ENCODE assay signal across 10 mouse cellular contexts in the genomic region with DNA sequence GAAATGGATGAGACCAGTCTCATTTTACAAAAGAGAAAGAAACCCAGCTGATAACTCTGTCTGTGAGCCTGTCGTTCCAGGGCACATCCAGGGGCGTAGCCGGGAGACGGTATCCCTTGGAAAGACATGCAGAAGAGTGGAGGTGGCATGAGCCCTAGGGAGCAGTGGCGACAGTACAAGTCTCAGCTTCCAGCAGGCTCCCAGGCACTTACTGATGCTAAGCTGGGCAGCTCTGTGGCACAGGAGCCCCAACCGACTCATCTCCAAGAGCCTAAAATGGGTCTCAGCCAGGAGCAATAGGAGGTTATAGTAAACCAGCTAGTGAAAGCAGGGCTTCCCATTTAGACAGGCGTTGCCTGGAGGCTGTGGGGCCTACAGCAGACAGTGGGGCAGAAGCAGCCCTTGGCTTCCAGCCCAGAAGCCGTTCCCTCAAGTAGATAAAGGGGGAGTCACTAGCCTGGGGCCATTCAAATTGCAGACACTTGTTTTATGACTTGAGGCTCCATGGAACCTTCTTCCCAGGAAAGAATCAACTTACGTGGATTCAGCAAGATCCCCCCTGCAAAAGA. TPM values are rescaled to one million over a fixed set of nuclear protein-coding genes. Genes with fewer than 3 reads are reported as not detected.
DNase-seq lines count a peak whose midpoint lies in the region; ATAC-seq and TF ChIP-seq lines count a peak whose summit lies in the region.
"Had no signal": no experiment of that assay in that cellular context is flagged by ENCODE, and none has a peak within 500 bp of the region (broad histone marks: within the 10 kb centered on the region; RNA-seq: fewer than 3 reads in every experiment).

No protein-coding gene starts in this region.

- H3K27me3 ChIP-seq in midbrain, embryonic 14.5 days (ENCODE audit: control insufficient read depth, insufficient read depth, low read length), result no peaks in the 10 kb centered on the region
- no peaks in the 10 kb centered on the region for H3K27me3 ChIP-seq in midbrain, embryonic 10.5 days (ENCODE audit: low read depth, poor library complexity, severe bottlenecking)
- no peaks in the 10 kb centered on the region for H3K27me3 ChIP-seq in midbrain, postnatal 0 days (ENCODE audit: insufficient read depth, low read length)

- H3K4me3 ChIP-seq in midbrain, embryonic 14.5 days (replicated peaks; ENCODE audit: low read depth, low read length), result no peak overlapping the region
- H3K4me3 ChIP-seq in midbrain, embryonic 10.5 days, result no peak overlapping the region
- H3K4me3 ChIP-seq in midbrain, postnatal 0 days (ENCODE audit: low read depth, low read length), result no peak overlapping the region

- no peaks in the 10 kb centered on the region for H3K9me3 ChIP-seq in midbrain, embryonic 14.5 days (ENCODE audit: control insufficient read depth, low read length)
- no peaks in the 10 kb centered on the region for H3K9me3 ChIP-seq in midbrain, embryonic 10.5 days (replicated peaks)
- no peaks in the 10 kb centered on the region for H3K9me3 ChIP-seq in midbrain, postnatal 0 days (ENCODE audit: low read length)

- H3K4me2 ChIP-seq in midbrain, embryonic 14.5 days (ENCODE audit: low read length), result no peak overlapping the region
- H3K4me2 ChIP-seq in midbrain, postnatal 0 days (ENCODE audit: low read depth, low read length, poor library complexity, severe bottlenecking), result no peak overlapping the region

- H3K27ac ChIP-seq in midbrain, embryonic 14.5 days (replicated peaks; ENCODE audit: low read depth, low read length), result 0 out of 2 replicates have a peak overlapping the region, but pooled peaks have one; percentile 20
- no peak overlapping the region for H3K27ac ChIP-seq in midbrain, embryonic 10.5 days (replicated peaks)
- H3K27ac ChIP-seq in midbrain, postnatal 0 days (ENCODE audit: low read depth, low read length), result no peak overlapping the region

- H3K4me1 ChIP-seq in midbrain, embryonic 14.5 days (ENCODE audit: control insufficient read depth, insufficient read depth, low read length), result no peaks in the 10 kb centered on the region
- peaks cover 10% of the 10 kb centered on the region for H3K4me1 ChIP-seq in midbrain, embryonic 10.5 days
- H3K4me1 ChIP-seq in midbrain, postnatal 0 days (ENCODE audit: insufficient read depth, low read length), result no peaks in the 10 kb centered on the region

- ATAC-seq in midbrain, embryonic 14.5 days (ENCODE audit: low FRiP score, low TSS enrichment), result peak; percentile 46; the same call in 1 of the 2 replicates
- peak; percentile 59; the same call in 1 of the 2 replicates for ATAC-seq in midbrain, postnatal 0 days (ENCODE audit: low FRiP score)

- no peak overlapping the region for H3K9ac ChIP-seq in midbrain, embryonic 14.5 days (replicated peaks; ENCODE audit: low read length)
- H3K9ac ChIP-seq in midbrain, postnatal 0 days (replicated peaks; ENCODE audit: low read length, poor library complexity, severe bottlenecking), result no peak overlapping the region

- WGBS in midbrain, embryonic 14.5 days, result 56% methylated on average over 9 of the region's 9 CpGs
- WGBS in midbrain, embryonic 10.5 days, result 78% methylated on average over 9 of the region's 9 CpGs
- WGBS in midbrain, postnatal 0 days, result 51% methylated on average over 9 of the region's 9 CpGs

- peaks cover 76% of the 10 kb centered on the region for H3K36me3 ChIP-seq in midbrain, embryonic 14.5 days (ENCODE audit: control insufficient read depth, insufficient read depth, low read length)
- H3K36me3 ChIP-seq in midbrain, embryonic 10.5 days, result peaks cover 70% of the 10 kb centered on the region
- H3K36me3 ChIP-seq in midbrain, postnatal 0 days (ENCODE audit: insufficient read depth, low read length), result peaks cover 40% of the 10 kb centered on the region

- peak; percentile 20 to 23 for DNase-seq in frontal cortex, postnatal 36 days (ENCODE audit: low spot score in 2 of 2)
- no peak for DNase-seq in frontal cortex, postnatal 25 days (ENCODE audit: low spot score in 2 of 2)
- peak; percentile 64 for DNase-seq in midbrain, embryonic 14.5 days
- no peak for DNase-seq in midbrain, embryonic 10.5 days (ENCODE audit: low spot score)
- DNase-seq in heart, postnatal 10 days, result peak; percentile 42 to 56
- peak; percentile 84 for DNase-seq in midbrain, postnatal 0 days (ENCODE audit: low spot score)
- no peak for DNase-seq in urinary bladder, postnatal 4 days (ENCODE audit: low spot score in 2 of 2)
- DNase-seq in yolk sac, embryonic 10.5 days (ENCODE audit: low spot score), result no peak
- DNase-seq: gastrocnemius, postnatal 25 days; retina, postnatal 1 day had no signal

- TF ChIP-seq CTCF in midbrain, postnatal 0 days (IDR thresholded peaks at IDR 0.05), result no peak

- intact Hi-C loops in heart, postnatal 10 days (cut with DNase I), result no loop called here

RNA-seq across cellular contexts. Expression of a gene that starts 33.0 kb away (rescaled TPM):
- 21.0 and 27.1 TPM in 2 replicates for polyA plus RNA-seq in midbrain, embryonic 14.5 days (2014; fragmentation: Nextera tagmentation; extraction: Ambion mirVana)
- 5.5 and 9.0 TPM in 2 replicates for polyA plus RNA-seq in midbrain, embryonic 10.5 days (2016; fragmentation: Nextera tagmentation; extraction: Ambion mirVana)
- total RNA-seq in heart, postnatal 10 days (2021), result 100 to 1,000 TPM in 1 of 2 experiments, 10 to 100 TPM in 1; 65.1 to 106 TPM
- total RNA-seq in midbrain, postnatal 0 days (2014; rRNA removed), result 20.5 and 21.6 TPM in 2 replicates
- 11.6 and 12.1 TPM in 2 replicates for polyA plus RNA-seq in midbrain, postnatal 0 days (2015; fragmentation: Nextera tagmentation; extraction: Ambion mirVana)

Comparison
In these comparisons a context has a peak if more than half of its experiments do, and no peak if none do; other contexts are left out.
1. DNase-seq: peak in frontal cortex, postnatal 36 days (2 of 2), midbrain, embryonic 14.5 days (single experiment), heart, postnatal 10 days (2 of 2) and midbrain, postnatal 0 days (single experiment); none in frontal cortex, postnatal 25 days (0 of 2), midbrain, embryonic 10.5 days (single experiment), urinary bladder, postnatal 4 days (0 of 2) and yolk sac, embryonic 10.5 days (single experiment).